Mouse (Mus musculus) liver, embryonic 14.5 days (tissue): ENCODE measurements at regions not wholly inside any gene's neighbourhood (a gene's known extent, or its start where the extent isn't known, plus 50 kb on each side); places are given as distances from the start of the nearest gene placed in this dataset.
A peak's percentile ranks its signal among the peaks of the same experiment; 100 is the strongest.

Source experiments
- ATAC-seq: fragments of 200-750 bp; cut with Nextera tagmentation; 2 replicates; pipeline ENCODE4 v1.8.0; 2017; ENCODE audit warnings: moderate number of reproducible peaks, mild to moderate bottlenecking, moderate library complexity; ENCODE audit not compliant: insufficient read depth
- DNase-seq, 3 experiments: peaks; one replicate each; pipeline ENCODE4 v3.0.0-alpha.2; 2012 to 2013; ENCODE audit warnings: low read depth in 3 of 3, low spot score in 3 of 3
- H3K27ac ChIP-seq: fragments of 300-500 bp; sonication (generic); 2 replicates; pipeline ENCODE4 v1.5.1; 2014; ENCODE audit warnings: moderate library complexity, mild to moderate bottlenecking, control low read depth, inconsistent platforms
- H3K27me3 ChIP-seq: fragments of 300-500 bp; sonication (generic); 2 replicates; pipeline ENCODE4 v1.6.1; 2014; ENCODE audit warnings: mild to moderate bottlenecking, low read length, moderate library complexity; ENCODE audit not compliant: control insufficient read depth, insufficient read depth
- H3K36me3 ChIP-seq: fragments of 300-500 bp; sonication (generic); replicated peaks from 2 replicates; pipeline ENCODE4 v1.6.1; 2014; ENCODE audit warnings: low read depth; ENCODE audit not compliant: control insufficient read depth, insufficient read depth
- H3K4me1 ChIP-seq, 2 experiments: fragments of 200-500 bp in 1 of 2; fragments of 300-500 bp in 1 of 2; sonication (generic) in 1 of 2; replicated peaks; 2 replicates each; pipeline ENCODE4 v1.6.1; 2012 to 2014; ENCODE audit warnings: antibody characterized with exemption in 1 of 2, inconsistent platforms in 1 of 2, low read length in 1 of 2; ENCODE audit not compliant: control insufficient read depth in 2 of 2, insufficient read depth in 2 of 2
- H3K4me2 ChIP-seq: fragments of 300-500 bp; sonication (generic); 2 replicates; pipeline ENCODE4 v1.6.1; 2014; ENCODE audit warnings: low read depth, mild to moderate bottlenecking, control low read depth, moderate library complexity
- H3K4me3 ChIP-seq, 2 experiments: fragments of 200-500 bp in 1 of 2; fragments of 300-500 bp in 1 of 2; sonication (generic) in 1 of 2; 2 replicates each; pipeline ENCODE4 v1.5.1; 2012 to 2014; ENCODE audit warnings: low read depth in 2 of 2, low read length in 2 of 2, mild to moderate bottlenecking in 2 of 2, control low read depth in 1 of 2, inconsistent platforms in 1 of 2, moderate library complexity in 1 of 2; ENCODE audit not compliant: insufficient read depth in 1 of 2
- H3K9ac ChIP-seq: fragments of 300-500 bp; sonication (generic); replicated peaks from 2 replicates; pipeline ENCODE4 v1.6.1; 2014; ENCODE audit warnings: mild to moderate bottlenecking, control low read depth, moderate library complexity
- H3K9me3 ChIP-seq: fragments of 300-500 bp; sonication (generic); 2 replicates; pipeline ENCODE4 v1.6.1; 2016; ENCODE audit warnings: low read length, mixed read lengths; ENCODE audit not compliant: control insufficient read depth
- CTCF ChIP-seq: IDR thresholded peaks from 2 replicates; pipeline ENCODE4 v1.5.1; 2016; ENCODE audit warnings: antibody characterized with exemption, low read depth, control low read depth
- EP300 ChIP-seq: IDR thresholded peaks from 2 replicates; pipeline ENCODE4 v1.6.1; 2016; ENCODE audit warnings: antibody characterized with exemption, low read depth
- WGBS: fragments of 180-500 bp; shearing (Covaris S2); extraction: QIAGEN DNeasy Blood & Tissue Kit; methylation state at CpG from one replicate; pipeline ENCODE4 v1.1.7; 2014; ENCODE audit not compliant: insufficient replicate concordance; 5-methylcytosine and 5-hydroxymethylcytosine counted together

DNA sequence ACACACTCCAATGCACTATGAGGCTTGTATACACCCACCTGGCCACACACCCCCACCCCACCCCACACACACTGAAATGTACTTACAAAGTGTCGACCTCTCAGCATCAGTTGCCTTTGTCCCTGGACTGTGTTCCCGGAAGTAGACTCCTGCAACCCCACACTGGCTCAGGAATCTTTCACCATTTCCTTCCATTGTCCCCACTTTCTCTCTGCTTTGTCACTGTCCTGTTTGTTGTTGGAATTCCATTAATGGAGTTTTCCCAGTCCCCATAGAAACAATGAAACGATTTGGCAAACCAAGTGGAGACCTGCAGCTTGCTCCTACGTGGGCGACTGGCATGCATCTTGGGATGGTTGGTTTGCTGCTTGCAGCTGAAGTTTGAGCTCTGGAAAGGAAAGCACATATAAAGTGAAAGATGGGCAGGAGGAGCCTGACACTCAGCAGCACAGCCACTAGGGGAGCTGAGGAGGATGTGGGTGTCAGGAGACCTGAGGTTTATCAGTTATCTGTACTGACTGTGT lies 65.2 kb upstream of the Jun start:
- DNase-seq (no peak), ATAC-seq (no peak)

DNA sequence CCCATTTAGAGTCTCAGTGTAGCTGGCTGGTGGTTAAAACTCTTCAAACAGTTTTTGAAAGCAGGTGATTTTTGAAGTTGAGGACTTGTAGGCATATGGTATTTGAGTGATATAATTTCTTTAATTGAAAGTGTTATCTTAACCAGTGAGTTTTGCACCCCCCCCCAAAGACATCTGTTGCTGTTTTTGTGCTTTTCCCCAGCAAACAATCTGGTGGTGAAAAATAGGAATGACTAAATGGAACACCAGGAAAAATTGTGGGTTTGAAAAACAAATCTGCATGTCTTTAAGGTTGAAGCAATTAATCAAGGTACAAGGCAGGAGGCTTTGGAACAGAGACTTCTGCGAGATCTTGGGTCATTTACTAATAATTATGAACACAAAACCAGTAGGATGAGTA lies 68.9 kb upstream of the Jun start:
- TF ChIP-seq EP300 (no peak), CTCF (no peak)
- Histone ChIP-seq H3K9me3 (no peaks in the 10 kb centered on the region), H3K36me3 (no peaks in the 10 kb centered on the region), H3K9ac (no peak overlapping the region), H3K27ac (no peak overlapping the region), H3K4me1 (no peaks in the 10 kb centered on the region), H3K4me3 (no peak overlapping the region), H3K27me3 (no peaks in the 10 kb centered on the region), H3K4me2 (no peak overlapping the region)
- ATAC-seq (no peak), DNase-seq (no peak)
- WGBS: 56% methylated on average over 1 of the region's 1 CpGs

More for the DNA sequence above, 65.2 kb upstream of the Jun start:
- WGBS: 30% methylated on average over 5 of the region's 5 CpGs
- no peaks in the 10 kb centered on the region for H3K4me1 ChIP-seq
- H3K4me2 ChIP-seq: no peak overlapping the region
- no peaks in the 10 kb centered on the region for H3K27me3 ChIP-seq
- H3K27ac ChIP-seq: no peak overlapping the region
- TF ChIP-seq EP300 (no peak), CTCF (peak; percentile 56)
- no peaks in the 10 kb centered on the region for H3K9me3 ChIP-seq
- H3K36me3 ChIP-seq: no peaks in the 10 kb centered on the region
- H3K4me3 ChIP-seq: no peak overlapping the region
- no peak overlapping the region for H3K9ac ChIP-seq

DNA sequence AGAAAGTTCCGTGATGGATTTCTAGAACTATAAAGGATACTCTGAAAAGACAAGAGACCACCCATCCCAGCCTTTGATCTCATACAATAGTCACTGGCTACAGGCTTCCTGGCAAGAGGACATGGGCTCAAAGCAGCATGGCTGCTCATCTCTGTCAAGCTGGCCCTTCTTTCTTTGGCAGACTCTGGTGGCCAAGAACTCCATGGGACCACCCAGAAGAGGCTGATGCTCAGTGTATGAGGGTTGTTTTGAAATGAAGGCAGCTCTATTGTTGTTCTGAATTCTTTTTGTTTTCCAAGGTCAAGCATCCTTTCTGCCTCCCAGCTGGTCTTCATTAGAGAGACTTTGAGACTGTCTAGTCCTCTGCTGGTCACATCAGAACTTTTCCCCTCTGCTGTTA lies 73.3 kb upstream of the Jun start:
- no peak for TF ChIP-seq CTCF
- H3K4me2 ChIP-seq: no peak overlapping the region
- no peak overlapping the region for H3K9ac ChIP-seq
- DNase-seq: no peak
- WGBS: 57% methylated on average over 1 of the region's 1 CpGs
- H3K9me3 ChIP-seq: no peaks in the 10 kb centered on the region
- no peak overlapping the region for H3K4me3 ChIP-seq
- H3K27me3 ChIP-seq: no peaks in the 10 kb centered on the region
- H3K36me3 ChIP-seq: no peaks in the 10 kb centered on the region
- no peak for ATAC-seq
- H3K4me1 ChIP-seq: no peaks in the 10 kb centered on the region
- H3K27ac ChIP-seq: no peak overlapping the region

DNA sequence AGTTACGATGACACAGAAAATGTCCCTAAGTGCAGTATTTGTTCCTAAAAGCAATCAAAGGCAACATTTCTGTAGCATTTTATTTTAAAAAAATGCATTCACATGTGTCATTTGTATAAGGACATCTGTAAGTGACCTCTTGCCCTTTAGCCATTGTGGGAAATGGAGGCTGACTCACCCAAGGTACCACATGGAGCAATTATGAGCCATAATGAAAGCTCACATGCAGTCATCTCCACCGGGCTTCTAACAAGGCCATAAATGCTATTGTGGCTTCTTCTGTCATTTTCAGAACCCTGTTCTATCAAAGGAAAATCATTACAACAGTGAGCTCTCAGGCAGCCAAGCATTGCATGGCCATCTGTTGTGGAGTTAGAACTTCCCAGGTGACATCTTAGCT lies 75.9 kb upstream of the Jun start:
- Histone ChIP-seq H3K4me3 (no peak overlapping the region), H3K27me3 (no peaks in the 10 kb centered on the region), H3K27ac (no peak overlapping the region), H3K36me3 (no peaks in the 10 kb centered on the region), H3K9ac (no peak overlapping the region), H3K9me3 (no peaks in the 10 kb centered on the region), H3K4me1 (no peaks in the 10 kb centered on the region; a peak in 1 of 4 replicates), H3K4me2 (no peak overlapping the region)
- no peak for DNase-seq
- 66% methylated on average over 2 of the region's 2 CpGs for WGBS
- no peak for TF ChIP-seq EP300
- no peak for TF ChIP-seq CTCF
- no peak for ATAC-seq

DNA sequence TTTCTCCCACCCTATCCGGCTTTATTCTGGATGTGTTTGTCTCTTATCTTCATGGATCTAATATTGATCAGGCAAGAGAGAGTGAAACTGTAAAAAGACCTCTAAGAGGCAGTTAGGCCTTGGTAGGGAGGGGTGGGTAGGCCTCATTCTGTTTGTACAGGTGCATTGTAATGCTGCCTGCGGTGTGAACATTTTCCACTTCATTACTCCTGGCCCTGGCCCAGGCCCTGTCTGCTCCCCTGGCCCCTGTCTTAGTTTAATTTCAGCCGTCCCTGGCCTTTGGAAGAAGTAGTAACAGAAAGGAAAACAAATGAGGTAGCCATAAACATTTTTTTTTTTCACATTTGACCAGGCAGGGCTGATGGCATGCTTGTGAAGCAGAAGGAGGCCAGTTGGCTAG lies 81.8 kb upstream of the Jun start:
- no peaks in the 10 kb centered on the region for H3K27me3 ChIP-seq
- H3K36me3 ChIP-seq: no peaks in the 10 kb centered on the region
- H3K4me3 ChIP-seq: no peak overlapping the region
- H3K9ac ChIP-seq: no peak overlapping the region
- no peak overlapping the region for H3K4me2 ChIP-seq
- H3K27ac ChIP-seq: no peak overlapping the region
- H3K9me3 ChIP-seq: no peaks in the 10 kb centered on the region
- DNase-seq (no peak), ATAC-seq (no peak)
- TF ChIP-seq CTCF (no peak), EP300 (no peak)
- no peaks in the 10 kb centered on the region; a peak in 1 of 4 replicates for H3K4me1 ChIP-seq
- 51% methylated on average over 3 of the region's 3 CpGs for whole genome bisulfite sequencing
